Mouse (Mus musculus) midbrain, embryonic 10.5 days (tissue): ENCODE measurements around the gene Ugt1a6a. TPM values are rescaled to one million over a fixed set of nuclear protein-coding genes. Genes with fewer than 3 reads are reported as not detected.

Experiments used
- DNase-seq: peaks from one replicate; pipeline ENCODE4 v3.0.0-alpha.2; 2017; ENCODE audit warnings: low spot score
- H3K27ac ChIP-seq: fragments of 300-500 bp; sonication (generic); replicated peaks from 2 replicates; pipeline ENCODE4 v1.5.1; 2016; ENCODE audit warnings: mild to moderate bottlenecking
- H3K27me3 ChIP-seq: fragments of 300-500 bp; sonication (generic); 2 replicates; pipeline ENCODE4 v1.6.1; 2016; ENCODE audit warnings: low read depth, mild to moderate bottlenecking; ENCODE audit not compliant: poor library complexity, severe bottlenecking
- H3K36me3 ChIP-seq: fragments of 300-500 bp; sonication (generic); 2 replicates; pipeline ENCODE4 v1.6.1; 2016; ENCODE audit warnings: mild to moderate bottlenecking, moderate library complexity
- H3K4me1 ChIP-seq: fragments of 300-500 bp; sonication (generic); 2 replicates; pipeline ENCODE4 v1.6.1; 2016
- H3K4me3 ChIP-seq: fragments of 300-500 bp; sonication (generic); 2 replicates; pipeline ENCODE4 v1.5.1; 2016; ENCODE audit warnings: mild to moderate bottlenecking, moderate library complexity
- H3K9me3 ChIP-seq: fragments of 300-500 bp; sonication (generic); replicated peaks from 2 replicates; pipeline ENCODE4 v1.6.1; 2016; ENCODE audit warnings: mild to moderate bottlenecking
- WGBS: fragments of 180-500 bp; shearing (Covaris S2); methylation state at CpG from one replicate; pipeline ENCODE4 v1.1.7; 2016; 5-methylcytosine and 5-hydroxymethylcytosine counted together
- polyA plus RNA-seq: library from polyadenylated mRNA; unstranded; fragments of >200 nt; fragmentation: Nextera tagmentation; extraction: Ambion mirVana; gene quantifications from 2 replicates; pipeline ENCODE4 v1.2.1, GENCODE M21; 2016

Gene Ugt1a6a
- polyA plus RNA-seq, 1 experiment from 2014 or later = not detected

DNA sequence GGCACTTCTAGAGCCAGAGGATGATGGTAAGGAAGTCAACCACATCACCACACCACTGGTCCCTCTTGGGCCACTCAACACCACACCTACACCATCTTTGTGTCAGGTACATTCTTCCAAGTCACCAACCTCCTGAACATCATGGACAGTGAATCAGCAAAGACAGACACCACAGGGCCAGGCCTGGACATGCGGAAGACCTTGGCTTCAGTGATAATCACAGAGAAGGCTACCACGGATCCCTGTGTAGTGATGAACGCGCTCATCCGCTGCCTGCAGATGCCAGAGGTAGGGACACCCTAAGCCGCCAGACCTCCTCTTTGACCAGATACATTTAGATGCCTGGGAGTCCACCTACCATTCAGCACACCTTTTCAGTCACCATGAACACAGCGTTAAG is 93.5 kb downstream of the Ugt1a6a start:
- Histone ChIP-seq H3K27me3 (no peaks in the 10 kb centered on the region), H3K36me3 (no peaks in the 10 kb centered on the region), H3K9me3 (peaks cover 80% of the 10 kb centered on the region), H3K27ac (no peak overlapping the region), H3K4me3 (no peak overlapping the region), H3K4me1 (no peaks in the 10 kb centered on the region)
- DNase-seq = peak; percentile 24
- WGBS = 71% methylated on average over 7 of the region's 7 CpGs

DNA sequence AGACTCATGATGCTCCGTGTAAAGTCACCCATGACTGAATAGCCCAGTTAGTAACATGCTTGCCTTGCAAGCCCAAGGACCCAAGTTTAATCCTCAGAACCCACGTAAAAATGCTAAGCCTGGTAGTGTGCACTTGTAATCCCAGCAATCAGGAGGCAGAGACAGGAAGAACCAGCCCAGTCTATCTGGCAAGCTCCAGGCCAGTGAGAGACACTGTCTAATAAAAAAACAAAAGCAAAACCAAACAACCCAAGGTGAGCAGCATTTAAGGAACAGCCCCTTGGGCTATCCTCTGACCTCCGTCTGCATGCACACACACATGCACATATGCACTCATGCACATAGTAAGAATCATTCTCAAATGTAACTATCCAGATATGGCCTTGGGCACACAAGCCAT is 95.0 kb downstream of the Ugt1a6a start:
- Histone ChIP-seq H3K27me3 (no peaks in the 10 kb centered on the region), H3K4me3 (no peak overlapping the region), H3K4me1 (no peaks in the 10 kb centered on the region), H3K9me3 (peaks cover 94% of the 10 kb centered on the region), H3K36me3 (no peaks in the 10 kb centered on the region), H3K27ac (no peak overlapping the region)
- DNase-seq = no peak
- WGBS = 79% methylated on average over 3 of the region's 3 CpGs

DNA sequence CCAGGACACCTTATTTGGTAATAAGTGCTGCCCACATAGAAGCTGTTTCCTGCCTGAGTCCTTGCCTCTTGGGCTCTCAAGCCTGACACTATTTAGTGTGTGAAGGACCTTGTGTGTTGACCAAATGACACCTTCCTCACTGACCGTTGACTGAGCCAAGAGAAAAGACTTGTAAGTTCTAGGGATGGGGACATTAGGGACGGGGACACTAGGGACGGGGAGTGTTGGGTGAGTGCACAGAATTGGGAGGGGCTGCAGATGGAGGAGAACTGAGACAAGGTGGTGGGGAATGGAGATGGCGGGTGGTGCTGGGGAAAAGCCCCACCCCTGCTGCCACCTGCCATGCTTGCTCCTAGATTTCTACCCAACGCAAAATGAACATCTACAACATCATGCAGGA is 95.4 kb downstream of the Ugt1a6a start:
- no peak for DNase-seq
- Histone ChIP-seq H3K27ac (no peak overlapping the region), H3K4me3 (no peak overlapping the region), H3K9me3 (peaks cover 98% of the 10 kb centered on the region), H3K4me1 (no peaks in the 10 kb centered on the region), H3K27me3 (no peaks in the 10 kb centered on the region), H3K36me3 (no peaks in the 10 kb centered on the region)
- 87% methylated on average over 5 of the region's 5 CpGs for WGBS

DNA sequence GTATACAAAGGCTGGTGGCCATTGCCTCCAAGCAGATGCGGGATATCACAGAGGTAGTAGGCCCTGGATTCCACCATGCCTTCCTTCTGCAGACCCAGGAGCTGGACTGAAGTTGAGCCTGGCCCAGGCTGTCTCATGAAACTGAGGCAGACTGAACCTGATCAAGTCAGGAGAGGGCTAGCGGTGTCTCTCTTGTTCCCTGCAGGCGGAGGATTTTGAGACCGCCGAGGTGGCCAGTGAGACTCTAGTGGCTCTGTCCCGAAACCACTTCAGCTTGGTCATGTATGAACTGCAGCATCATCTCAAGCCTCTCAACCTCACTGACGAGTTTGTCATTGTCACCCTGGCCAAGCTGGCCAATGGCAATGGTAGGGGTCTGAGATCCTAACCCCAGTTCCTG is 95.8 kb downstream of the Ugt1a6a start:
- peaks cover 100% of the 10 kb centered on the region for H3K9me3 ChIP-seq
- H3K36me3 ChIP-seq = no peaks in the 10 kb centered on the region
- H3K4me3 ChIP-seq = no peak overlapping the region
- H3K27ac ChIP-seq = no peak overlapping the region
- no peak for DNase-seq
- H3K4me1 ChIP-seq = no peaks in the 10 kb centered on the region
- no peaks in the 10 kb centered on the region for H3K27me3 ChIP-seq
- 73% methylated on average over 7 of the region's 7 CpGs for WGBS

DNA sequence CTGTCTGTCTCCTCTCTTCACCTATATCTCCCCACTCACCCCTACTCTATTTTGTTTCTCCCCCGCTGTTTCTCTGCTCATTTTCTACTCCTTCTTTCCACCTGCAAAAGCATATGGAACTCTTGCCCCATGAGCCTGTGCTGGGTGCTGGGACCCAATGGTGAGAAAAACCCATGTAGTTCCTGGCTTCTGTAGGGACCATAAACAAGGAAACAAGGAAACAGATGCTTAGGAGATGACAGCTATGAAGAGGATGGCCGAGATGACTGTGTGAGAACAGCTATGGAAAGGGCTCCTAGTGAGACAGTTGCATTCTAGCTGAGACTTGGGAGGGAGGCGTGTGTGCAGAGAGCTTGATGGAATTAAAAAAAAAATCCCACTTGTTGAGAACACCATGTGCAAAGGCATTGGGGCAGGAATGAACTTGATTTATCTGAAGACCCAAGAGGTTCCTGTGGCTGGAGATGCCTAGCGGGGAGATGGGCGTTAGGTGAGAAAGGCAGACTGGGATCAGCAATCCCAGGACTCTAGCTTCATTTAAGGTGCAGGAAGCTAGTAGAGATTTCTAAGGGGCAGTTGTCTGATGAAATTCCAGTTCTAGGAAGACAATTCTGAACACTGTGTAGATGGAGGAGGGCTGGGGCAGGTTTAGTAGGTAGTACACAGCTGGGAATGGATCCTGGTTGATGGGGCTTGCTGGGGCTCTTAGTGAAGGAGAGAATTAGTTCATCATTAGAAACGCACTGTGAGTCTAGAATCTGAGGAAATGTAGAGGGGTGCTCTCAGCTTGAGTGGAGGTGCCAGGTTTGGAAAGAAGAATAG is 96.6 kb downstream of the Ugt1a6a start:
- no peak for DNase-seq
- 77% methylated on average over 6 of the region's 6 CpGs for WGBS
- H3K36me3 ChIP-seq = no peaks in the 10 kb centered on the region

DNA sequence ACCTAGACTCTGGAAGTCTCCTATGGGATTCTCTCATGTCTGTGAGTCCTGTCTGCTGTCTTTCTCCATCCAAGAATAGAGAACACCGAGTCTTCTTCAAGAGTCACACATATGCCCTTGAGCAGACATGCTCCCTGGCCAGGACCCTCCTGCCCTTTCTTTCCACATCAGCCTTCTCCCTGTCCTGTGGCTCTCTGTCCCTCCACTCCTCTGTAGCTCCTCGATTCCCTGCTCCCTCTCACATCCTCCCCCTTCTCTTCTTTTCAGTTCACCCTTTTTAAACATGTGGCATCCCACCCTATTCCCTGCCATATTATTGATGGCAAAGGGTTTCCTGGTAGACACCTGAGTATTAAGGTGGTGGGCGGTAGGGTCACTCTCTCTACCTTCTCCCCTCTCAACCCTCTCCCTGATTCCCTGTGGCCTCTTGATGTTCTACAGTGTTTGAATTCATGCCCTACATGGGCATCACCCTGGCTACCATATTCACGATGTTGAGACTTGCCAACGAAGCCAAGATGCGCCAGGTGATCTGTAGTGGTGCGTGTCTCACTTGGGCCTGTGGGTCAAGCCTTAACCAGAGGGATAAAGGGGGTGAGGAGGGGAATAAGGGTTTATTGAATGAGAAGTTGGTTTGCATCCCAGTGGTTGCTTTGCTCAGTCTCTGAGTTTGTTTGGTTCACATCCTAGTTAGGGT is 97.3 kb downstream of the Ugt1a6a start:
- H3K4me3 ChIP-seq = no peak overlapping the region
- DNase-seq = no peak
- no peaks in the 10 kb centered on the region for H3K27me3 ChIP-seq
- H3K4me1 ChIP-seq = no peaks in the 10 kb centered on the region
- H3K9me3 ChIP-seq = peaks cover 98% of the 10 kb centered on the region
- WGBS = 72% methylated on average over 7 of the region's 7 CpGs
- no peak overlapping the region for H3K27ac ChIP-seq
- H3K36me3 ChIP-seq = no peaks in the 10 kb centered on the region

More for the DNA sequence above, 96.6 kb downstream of the Ugt1a6a start:
- H3K27me3 ChIP-seq = no peaks in the 10 kb centered on the region
- peaks cover 100% of the 10 kb centered on the region for H3K9me3 ChIP-seq
- no peaks in the 10 kb centered on the region for H3K4me1 ChIP-seq
- no peak overlapping the region for H3K4me3 ChIP-seq
- H3K27ac ChIP-seq = no peak overlapping the region

DNA sequence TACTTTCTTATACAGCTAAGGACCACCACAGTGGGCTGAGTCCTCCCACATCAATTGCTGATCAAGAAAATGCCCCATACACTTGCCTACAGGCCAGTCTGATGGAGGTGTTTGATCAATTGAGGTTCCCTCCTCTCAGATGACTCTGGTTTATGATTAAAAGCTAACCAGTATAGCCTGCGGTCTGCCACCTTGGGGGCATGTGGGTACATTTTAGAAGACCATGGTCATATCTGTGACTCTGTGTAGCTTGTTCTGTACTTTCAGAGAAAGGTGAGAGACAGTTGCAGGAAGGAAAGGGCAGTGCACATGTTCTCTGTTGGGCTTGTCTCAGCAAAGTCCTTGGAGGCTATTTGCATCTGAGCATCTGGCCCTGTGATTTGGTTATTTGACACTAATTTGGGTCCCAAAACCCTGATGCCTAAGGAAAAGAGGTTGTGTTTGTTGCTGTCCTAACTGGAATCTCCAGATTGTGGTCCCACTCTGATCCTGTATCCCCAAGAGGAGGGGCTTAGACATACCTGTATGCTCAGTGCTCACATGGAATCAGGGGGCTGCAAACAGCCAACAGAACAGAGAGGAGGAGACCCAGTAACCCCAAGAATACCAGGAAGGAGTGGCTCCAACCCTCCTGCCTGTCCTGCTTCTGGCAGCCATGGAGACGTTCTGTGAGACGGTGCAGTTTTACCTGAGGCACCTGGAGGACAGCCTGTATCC is 98.2 kb downstream of the Ugt1a6a start:
- no peaks in the 10 kb centered on the region for H3K4me1 ChIP-seq
- no peaks in the 10 kb centered on the region for H3K27me3 ChIP-seq
- H3K4me3 ChIP-seq = no peak overlapping the region
- WGBS = 54% methylated on average over 3 of the region's 3 CpGs
- no peak overlapping the region for H3K27ac ChIP-seq
- no peaks in the 10 kb centered on the region for H3K36me3 ChIP-seq
- peaks cover 98% of the 10 kb centered on the region for H3K9me3 ChIP-seq
- DNase-seq = no peak

DNA sequence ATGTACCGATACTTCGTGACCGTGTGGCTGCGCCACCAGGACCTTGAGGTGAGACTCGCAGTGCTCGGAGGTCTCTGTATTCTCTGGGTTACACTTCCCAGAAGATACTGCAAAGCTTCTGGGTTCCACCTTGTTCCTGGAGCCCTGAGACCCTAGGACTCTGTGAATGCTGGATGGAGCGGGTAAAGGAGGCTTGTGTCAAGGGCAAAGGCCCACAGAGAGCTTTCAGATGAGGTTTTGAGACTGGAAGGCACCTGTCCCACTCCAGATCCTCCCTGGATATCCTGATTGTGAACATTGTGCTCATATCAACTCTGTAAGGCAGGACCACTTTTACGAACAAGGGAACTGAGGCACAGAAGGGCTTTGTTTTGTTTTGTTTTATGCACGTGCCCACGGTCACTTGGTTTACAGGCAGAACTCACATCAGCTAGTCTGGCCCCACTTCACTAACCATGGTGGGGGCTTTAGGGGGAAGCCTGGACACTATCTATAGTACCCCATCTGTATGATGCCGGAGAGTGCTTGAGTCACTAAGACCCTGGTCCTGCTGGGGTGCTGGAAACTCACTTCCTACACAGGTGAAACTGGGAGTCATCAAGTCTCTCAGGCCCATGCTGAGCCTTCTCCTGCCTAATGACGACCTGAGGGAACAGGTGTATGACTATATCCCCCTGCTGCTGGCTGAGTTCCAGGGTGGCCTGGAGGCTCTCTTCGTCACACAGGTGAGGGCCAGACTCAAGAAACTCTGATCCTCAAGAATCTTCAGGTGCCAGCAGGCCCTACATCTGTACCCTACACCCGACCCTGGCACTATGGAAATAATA is 99.0 kb downstream of the Ugt1a6a start:
- H3K36me3 ChIP-seq = no peaks in the 10 kb centered on the region
- H3K4me1 ChIP-seq = no peaks in the 10 kb centered on the region
- DNase-seq = no peak
- no peak overlapping the region for H3K4me3 ChIP-seq
- peaks cover 98% of the 10 kb centered on the region for H3K9me3 ChIP-seq
- H3K27ac ChIP-seq = no peak overlapping the region
- 69% methylated on average over 14 of the region's 14 CpGs for WGBS
- H3K27me3 ChIP-seq = no peaks in the 10 kb centered on the region

DNA sequence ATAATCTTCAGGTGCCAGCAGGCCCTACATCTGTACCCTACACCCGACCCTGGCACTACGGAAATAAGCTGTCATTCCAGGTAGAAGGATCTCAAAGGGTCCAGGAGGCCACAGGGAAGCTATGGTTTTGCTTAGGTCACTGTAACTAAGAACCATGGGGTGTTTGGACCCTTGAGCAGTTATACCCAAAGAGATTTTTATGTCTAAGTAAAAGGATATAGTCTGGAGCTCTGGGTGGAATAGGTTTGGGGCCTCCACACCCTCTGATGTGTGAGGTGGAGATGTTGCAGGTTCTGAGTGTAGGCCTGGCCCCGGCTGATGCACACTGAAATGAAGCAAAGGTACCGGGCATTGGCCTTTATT is 99.6 kb downstream of the Ugt1a6a start:
- H3K9me3 ChIP-seq = peaks cover 98% of the 10 kb centered on the region

DNA sequence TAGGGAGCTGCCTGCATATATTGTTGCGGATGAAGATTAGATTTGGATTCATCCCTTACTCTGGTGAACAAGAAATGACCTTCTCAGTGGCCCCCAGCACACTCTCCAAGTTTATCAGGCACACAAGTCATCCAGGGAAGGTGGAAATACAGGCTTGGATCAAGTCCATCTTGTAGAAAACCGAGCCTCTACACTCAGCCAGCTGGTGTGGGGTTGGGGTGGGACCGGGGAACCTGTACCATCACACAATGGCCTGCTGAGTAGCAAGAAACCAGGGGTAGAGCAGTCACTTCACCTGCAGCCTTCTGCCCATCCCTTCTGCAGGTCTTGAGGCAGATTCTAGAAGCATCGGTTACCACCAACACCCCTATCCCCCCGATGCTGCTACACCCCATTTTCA is 100.0 kb downstream of the Ugt1a6a start:
- no peak overlapping the region for H3K4me3 ChIP-seq
- H3K27me3 ChIP-seq = no peaks in the 10 kb centered on the region
- H3K9me3 ChIP-seq = peaks cover 98% of the 10 kb centered on the region
- no peak overlapping the region for H3K27ac ChIP-seq
- no peaks in the 10 kb centered on the region for H3K36me3 ChIP-seq
- 47% methylated on average over 5 of the region's 5 CpGs for WGBS
- no peak for DNase-seq
- no peaks in the 10 kb centered on the region for H3K4me1 ChIP-seq

More for the DNA sequence above, 99.6 kb downstream of the Ugt1a6a start:
- H3K4me3 ChIP-seq = no peak overlapping the region
- no peak overlapping the region for H3K27ac ChIP-seq
- 65% methylated on average over 4 of the region's 4 CpGs for WGBS
- no peak for DNase-seq
- H3K36me3 ChIP-seq = no peaks in the 10 kb centered on the region
- no peaks in the 10 kb centered on the region for H3K27me3 ChIP-seq
- H3K4me1 ChIP-seq = no peaks in the 10 kb centered on the region

DNA sequence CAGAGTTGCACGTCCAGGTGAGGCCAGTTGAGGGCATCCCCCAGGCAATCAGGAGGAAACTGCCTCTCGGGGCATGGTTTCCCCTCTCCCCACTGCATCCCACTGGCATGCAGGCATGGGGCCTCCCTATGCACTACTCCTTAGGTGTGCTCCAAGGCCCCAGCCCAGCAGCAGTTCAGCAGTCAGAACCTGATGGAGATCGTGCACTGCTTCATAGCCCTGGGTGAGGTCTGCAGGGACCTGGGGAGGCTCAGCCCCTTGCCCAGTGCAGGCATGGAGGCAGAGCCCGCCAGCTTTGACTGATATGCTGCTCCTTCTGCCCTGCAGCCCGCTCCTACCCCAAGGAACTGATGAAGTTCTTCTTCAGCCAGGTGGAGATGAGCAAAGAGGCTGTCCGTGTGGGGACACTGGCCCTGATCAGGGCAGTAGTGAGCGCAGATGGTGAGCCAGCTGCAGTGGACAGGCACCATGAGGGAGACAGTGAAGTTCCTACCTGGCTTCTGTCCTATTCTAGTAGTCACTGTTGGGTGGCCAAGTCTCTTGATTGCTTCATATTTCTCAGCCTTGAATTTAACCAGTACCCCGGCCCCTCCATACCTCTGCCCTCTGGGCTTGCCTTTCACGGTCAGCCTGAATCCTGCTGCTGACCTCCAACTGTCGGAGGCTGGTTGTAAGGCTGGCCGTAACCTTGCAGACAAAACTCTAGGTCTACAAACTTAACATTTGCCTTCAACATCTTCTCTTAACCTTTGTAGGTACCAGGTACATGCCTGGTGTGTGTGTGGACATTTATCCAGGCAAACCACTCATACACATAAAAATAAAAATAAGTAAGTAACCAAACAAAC is 100.7 kb downstream of the Ugt1a6a start:
- peaks cover 98% of the 10 kb centered on the region for H3K9me3 ChIP-seq
- DNase-seq = no peak
- H3K27ac ChIP-seq = no peak overlapping the region
- no peak overlapping the region for H3K4me3 ChIP-seq
- WGBS = 65% methylated on average over 11 of the region's 11 CpGs
- H3K36me3 ChIP-seq = no peaks in the 10 kb centered on the region
- no peaks in the 10 kb centered on the region for H3K27me3 ChIP-seq
- no peaks in the 10 kb centered on the region for H3K4me1 ChIP-seq
